Mouse (Mus musculus): ENCODE measurements at regions not wholly inside any gene's neighbourhood (a gene's known extent, or its start where the extent isn't known, plus 50 kb on each side); places are given as distances from the start of the nearest gene placed in this dataset.

GRCm38 (mm10) chr19:6669881-6670280 is 127.0 kb upstream of the Slc22a12 start:
- TF ChIP-seq USF1 (IDR thresholded peaks at IDR 0.05; ENCODE audit: low read depth, low read length) (no peak), ZKSCAN1 (IDR thresholded peaks at IDR 0.05; ENCODE audit: borderline replicate concordance, low read depth, low read length) (no peak), POLR2A (IDR thresholded peaks at IDR 0.05; ENCODE audit: low read depth, low read length) (no peak), KAT2A (IDR thresholded peaks at IDR 0.05; ENCODE audit: insufficient replicate concordance, low read length) (no peak), EP300 (IDR thresholded peaks at IDR 0.05; ENCODE audit: low read length) (no peak), MAX (IDR thresholded peaks at IDR 0.05; ENCODE audit: low read length) (no peak), CTCF (conservative IDR thresholded peaks at IDR 0.05 in 1 of 2, IDR thresholded peaks at IDR 0.05 in 1 of 2; ENCODE audit: low read depth in 2 of 2, low read length in 2 of 2) (no peak), GABPA (IDR thresholded peaks at IDR 0.05; ENCODE audit: insufficient replicate concordance, low read depth, low read length) (no peak), RAD21 (IDR thresholded peaks at IDR 0.05; ENCODE audit: low read depth, low read length) (no peak), ETS1 (conservative IDR thresholded peaks at IDR 0.05; ENCODE audit: low read depth, low read length) (no peak)

Data from CH12.LX (cell line).